Mouse (Mus musculus) forebrain, embryonic 11.5 days (tissue): ENCODE measurements around the gene Slc9b2. TPM values are rescaled to one million over a fixed set of nuclear protein-coding genes. Genes with fewer than 3 reads are reported as not detected.

Experiments used
- ATAC-seq: fragments of 200-750 bp; cut with Nextera tagmentation; replicated peaks from 2 replicates; pipeline ENCODE4 v1.8.0; 2017; ENCODE audit warnings: moderate TSS enrichment; ENCODE audit not compliant: low FRiP score
- DNase-seq: peaks from one replicate; pipeline ENCODE4 v3.0.0-alpha.2; 2017; ENCODE audit warnings: low spot score
- H3K27ac ChIP-seq: fragments of 300-500 bp; sonication (generic); 2 replicates; pipeline ENCODE4 v1.5.1; 2014; ENCODE audit warnings: low read depth, low read length
- H3K27me3 ChIP-seq: fragments of 300-500 bp; sonication (generic); 2 replicates; pipeline ENCODE4 v1.6.1; 2014; ENCODE audit warnings: mild to moderate bottlenecking, low read length, mixed read lengths; ENCODE audit not compliant: control insufficient read depth, insufficient read depth
- H3K36me3 ChIP-seq: fragments of 300-500 bp; sonication (generic); 2 replicates; pipeline ENCODE4 v1.6.1; 2014; ENCODE audit warnings: mild to moderate bottlenecking, low read length, moderate library complexity, mixed read lengths; ENCODE audit not compliant: control insufficient read depth, insufficient read depth
- H3K4me1 ChIP-seq: fragments of 300-500 bp; sonication (generic); replicated peaks from 2 replicates; pipeline ENCODE4 v1.6.1; 2014; ENCODE audit warnings: low read length, mixed read lengths; ENCODE audit not compliant: control insufficient read depth, insufficient read depth
- H3K4me2 ChIP-seq: fragments of 300-500 bp; sonication (generic); 2 replicates; pipeline ENCODE4 v1.6.1; 2014; ENCODE audit warnings: low read depth, mild to moderate bottlenecking, low read length, moderate library complexity, mixed read lengths; ENCODE audit not compliant: severe bottlenecking
- H3K4me3 ChIP-seq: fragments of 300-500 bp; sonication (generic); 2 replicates; pipeline ENCODE4 v1.5.1; 2014; ENCODE audit warnings: low read depth, low read length
- H3K9ac ChIP-seq: fragments of 300-500 bp; sonication (generic); 2 replicates; pipeline ENCODE4 v1.6.1; 2014; ENCODE audit warnings: low read length
- H3K9me3 ChIP-seq: fragments of 300-500 bp; sonication (generic); 2 replicates; pipeline ENCODE4 v1.6.1; 2016; ENCODE audit warnings: low read length, mixed read lengths; ENCODE audit not compliant: control insufficient read depth
- WGBS: fragments of 180-500 bp; shearing (Covaris S2); extraction: QIAGEN DNeasy Blood & Tissue Kit; methylation state at CpG from one replicate; pipeline ENCODE4 v1.1.7; 2014; 5-methylcytosine and 5-hydroxymethylcytosine counted together
- polyA plus RNA-seq: library from polyadenylated mRNA; unstranded; fragments of >200 nt; fragmentation: Nextera tagmentation; extraction: Ambion mirVana; gene quantifications from 2 replicates; pipeline ENCODE4 v1.2.1, GENCODE M21; 2014

Slc9b2 gene
- polyA plus RNA-seq, 1 experiment from 2014 or later, result 8.1 TPM

DNA sequence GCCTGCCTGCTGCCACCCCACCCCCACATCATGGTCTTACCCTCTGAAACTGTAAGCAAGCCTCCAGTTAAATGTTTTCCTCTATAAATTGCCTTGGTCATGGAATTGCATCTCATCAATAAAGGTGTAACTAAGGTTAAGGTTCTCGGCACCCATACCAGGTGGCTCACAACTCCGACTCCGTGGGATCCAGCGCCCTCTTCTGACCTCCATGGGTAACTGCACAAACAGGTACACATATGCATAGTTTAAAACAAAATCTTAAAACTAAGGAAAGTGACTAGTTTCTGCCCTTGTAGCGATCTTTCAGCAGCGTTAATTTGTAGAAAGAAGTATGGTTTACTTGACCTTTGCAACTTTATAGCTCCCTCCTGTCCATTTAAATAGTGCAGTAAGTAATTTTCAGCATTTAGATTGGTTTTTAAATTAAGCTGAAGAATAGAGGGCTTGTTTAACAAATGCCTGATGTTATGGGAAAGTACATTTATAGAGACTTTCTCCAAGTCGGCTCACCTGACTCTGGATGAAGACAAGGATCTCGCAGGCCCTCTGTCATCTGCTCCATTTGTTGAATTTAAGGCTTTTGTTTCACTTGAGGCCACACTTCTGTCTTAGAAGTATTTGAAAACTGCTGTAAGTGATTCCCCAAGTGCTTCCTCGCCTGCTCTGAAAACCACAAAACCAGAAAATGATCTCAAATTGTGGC lies 8.4 kb downstream of the Slc9b2 start:
- no peak for ATAC-seq

DNA sequence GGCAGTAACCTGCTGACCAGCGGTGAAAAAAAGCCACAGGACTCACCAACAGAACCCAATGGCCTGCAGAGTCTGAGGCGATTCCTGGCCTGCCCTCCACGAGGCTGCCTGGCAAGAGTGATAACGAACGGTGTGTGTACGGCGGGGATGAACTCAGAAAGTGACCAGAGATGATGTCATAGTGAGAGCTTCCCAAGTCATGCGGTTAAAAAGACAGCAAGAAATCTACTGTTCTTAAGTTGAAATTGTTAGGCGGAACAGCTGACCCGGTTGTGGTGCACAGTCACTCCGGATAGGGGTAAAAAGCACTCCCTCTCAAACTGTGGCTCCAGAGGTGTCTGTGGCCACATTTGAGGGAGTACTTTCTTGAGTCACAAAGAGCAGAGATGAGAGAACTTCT lies 10.8 kb downstream of the Slc9b2 start:
- H3K36me3 ChIP-seq, result no peaks in the 10 kb centered on the region
- no peaks in the 10 kb centered on the region for H3K27me3 ChIP-seq
- no peak overlapping the region for H3K4me3 ChIP-seq
- no peak overlapping the region for H3K27ac ChIP-seq
- ATAC-seq, result no peak
- no peaks in the 10 kb centered on the region; the same call in 1 of the 2 replicates for H3K4me1 ChIP-seq
- H3K9me3 ChIP-seq, result peaks cover 3% of the 10 kb centered on the region; the same call in 1 of the 2 replicates
- no peak for DNase-seq
- no peak overlapping the region for H3K4me2 ChIP-seq
- 89% methylated on average over 11 of the region's 11 CpGs for WGBS
- no peak overlapping the region for H3K9ac ChIP-seq

More for the DNA sequence above, 8.4 kb downstream of the Slc9b2 start:
- Histone ChIP-seq H3K4me3 (no peak overlapping the region), H3K36me3 (no peaks in the 10 kb centered on the region), H3K4me1 (peaks cover 3% of the 10 kb centered on the region; the same call in 1 of the 2 replicates), H3K27ac (no peak overlapping the region), H3K9me3 (peaks cover 3% of the 10 kb centered on the region; the same call in 1 of the 2 replicates), H3K4me2 (no peak overlapping the region), H3K9ac (no peak overlapping the region), H3K27me3 (no peaks in the 10 kb centered on the region)
- WGBS, result 93% methylated on average over 9 of the region's 9 CpGs
- DNase-seq, result no peak

DNA sequence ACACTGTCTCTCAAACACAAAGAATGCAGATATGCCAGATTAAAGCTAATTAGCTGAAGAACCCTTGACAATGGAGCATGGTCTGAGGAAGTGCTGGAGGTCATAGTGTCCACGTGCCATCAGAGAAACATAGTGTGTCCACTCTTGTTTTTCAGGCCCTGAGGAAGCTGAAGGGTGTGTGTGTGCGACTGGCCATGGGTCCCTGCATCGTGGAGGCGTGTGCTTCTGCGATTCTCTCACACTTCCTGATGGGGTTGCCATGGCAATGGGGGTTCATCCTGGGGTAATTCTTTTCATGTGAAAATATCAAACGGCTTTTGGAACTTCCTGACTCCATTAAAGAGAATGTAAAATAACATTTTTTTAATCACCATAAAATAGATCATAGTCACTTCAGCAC lies 16.9 kb downstream of the Slc9b2 start:
- Histone ChIP-seq H3K9ac (no peak overlapping the region), H3K4me1 (no peaks in the 10 kb centered on the region), H3K4me2 (no peak overlapping the region), H3K36me3 (no peaks in the 10 kb centered on the region), H3K27ac (no peak overlapping the region), H3K4me3 (no peak overlapping the region), H3K27me3 (no peaks in the 10 kb centered on the region), H3K9me3 (no peaks in the 10 kb centered on the region)
- DNase-seq, result no peak
- 64% methylated on average over 6 of the region's 6 CpGs for WGBS
- no peak for ATAC-seq

DNA sequence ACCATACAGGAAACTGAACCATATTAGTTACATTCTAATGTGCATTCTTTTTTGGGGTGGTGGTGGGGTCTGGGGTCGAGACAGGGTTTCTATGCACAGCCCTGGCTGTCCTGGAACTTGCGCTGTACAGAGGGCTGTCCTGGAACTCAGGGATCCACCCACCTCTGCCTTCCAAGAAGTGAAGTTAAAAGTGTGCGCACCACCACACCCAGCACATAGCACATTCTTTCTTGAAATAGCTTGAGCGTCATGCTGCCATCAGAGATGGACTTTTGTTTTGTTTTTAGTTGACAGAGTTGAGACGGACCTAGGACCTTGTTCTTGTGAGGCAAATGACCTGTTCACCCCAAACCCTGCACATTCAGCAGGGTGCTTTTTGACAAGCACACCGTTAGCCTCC lies 19.7 kb downstream of the Slc9b2 start:
- H3K36me3 ChIP-seq, result no peaks in the 10 kb centered on the region
- 81% methylated on average over 6 of the region's 6 CpGs for WGBS
- H3K9me3 ChIP-seq, result no peaks in the 10 kb centered on the region
- H3K4me3 ChIP-seq, result no peak overlapping the region
- no peaks in the 10 kb centered on the region for H3K27me3 ChIP-seq
- no peaks in the 10 kb centered on the region for H3K4me1 ChIP-seq
- no peak for DNase-seq
- ATAC-seq, result no peak
- no peak overlapping the region for H3K9ac ChIP-seq
- H3K27ac ChIP-seq, result no peak overlapping the region
- H3K4me2 ChIP-seq, result no peak overlapping the region

DNA sequence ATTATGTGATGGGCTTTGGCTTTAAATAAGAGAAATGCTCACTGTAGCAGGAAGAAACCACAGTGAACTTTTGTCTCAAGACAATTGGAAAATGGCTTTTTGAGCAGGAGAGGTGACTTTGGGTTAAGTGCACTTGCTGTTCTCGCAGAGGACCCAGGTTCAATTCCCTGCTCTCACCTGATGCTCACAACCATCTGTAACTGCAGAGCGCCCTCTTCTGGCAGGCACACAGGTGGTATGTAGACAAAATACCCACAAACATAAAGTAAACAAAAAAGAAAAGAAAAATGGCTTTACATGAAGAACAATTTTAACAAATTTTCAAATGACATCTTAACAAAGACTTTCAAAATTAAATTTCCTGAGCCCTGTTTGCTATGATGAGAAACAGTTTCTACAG lies 20.1 kb downstream of the Slc9b2 start:
- Histone ChIP-seq H3K36me3 (no peaks in the 10 kb centered on the region), H3K27me3 (no peaks in the 10 kb centered on the region), H3K4me2 (no peak overlapping the region), H3K27ac (no peak overlapping the region), H3K9ac (no peak overlapping the region), H3K4me3 (no peak overlapping the region), H3K4me1 (no peaks in the 10 kb centered on the region), H3K9me3 (no peaks in the 10 kb centered on the region)
- DNase-seq (no peak), ATAC-seq (no peak)
- WGBS, result 54% methylated on average over 2 of the region's 2 CpGs

DNA sequence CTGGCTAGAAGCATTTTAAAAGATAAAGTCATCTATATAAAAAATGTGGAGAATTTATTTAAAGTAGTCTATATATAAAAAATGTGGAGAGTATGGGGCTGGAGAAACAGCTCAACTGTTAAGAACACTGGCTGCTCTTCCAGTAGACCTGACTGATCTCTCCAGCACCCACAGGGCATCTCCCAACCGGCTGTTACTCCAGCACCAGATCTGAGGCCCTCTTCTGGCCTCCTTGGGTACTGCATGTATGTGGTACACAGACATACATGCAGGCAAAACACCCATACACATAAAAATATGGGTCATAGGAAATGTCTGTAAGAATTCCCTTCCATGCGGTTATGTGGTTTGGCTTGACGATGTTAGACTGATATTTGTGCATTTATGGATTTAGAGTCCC lies 21.1 kb downstream of the Slc9b2 start:
- Histone ChIP-seq H3K27me3 (no peaks in the 10 kb centered on the region), H3K4me1 (no peaks in the 10 kb centered on the region), H3K4me2 (no peak overlapping the region), H3K36me3 (no peaks in the 10 kb centered on the region), H3K27ac (no peak overlapping the region), H3K9ac (no peak overlapping the region), H3K4me3 (no peak overlapping the region), H3K9me3 (no peaks in the 10 kb centered on the region)
- WGBS, result 48% methylated on average over 3 of the region's 3 CpGs
- DNase-seq (peak; percentile 76), ATAC-seq (no peak)

DNA sequence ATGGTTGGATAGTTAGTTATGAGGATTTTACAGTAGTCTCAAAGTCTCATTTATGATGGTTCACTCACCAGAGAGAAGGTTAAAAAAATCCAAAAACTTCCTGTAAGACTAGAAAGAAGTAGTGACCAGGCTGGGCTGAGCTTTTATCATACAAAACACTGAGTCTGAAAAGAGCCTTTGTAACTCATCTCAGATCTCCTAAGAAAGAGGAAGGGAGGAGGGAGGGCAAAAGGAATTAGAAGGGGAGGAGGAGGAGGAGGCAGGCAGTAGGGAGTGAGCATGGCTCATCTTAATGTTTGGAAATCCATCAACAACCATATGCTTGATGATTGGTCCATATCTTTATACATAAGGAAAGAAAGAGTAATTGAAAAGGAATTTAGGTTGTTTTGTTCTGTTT lies 25.2 kb downstream of the Slc9b2 start:
- Histone ChIP-seq H3K4me2 (no peak overlapping the region), H3K9ac (no peak overlapping the region), H3K27ac (no peak overlapping the region), H3K4me1 (no peaks in the 10 kb centered on the region), H3K27me3 (no peaks in the 10 kb centered on the region), H3K36me3 (no peaks in the 10 kb centered on the region), H3K9me3 (no peaks in the 10 kb centered on the region), H3K4me3 (no peak overlapping the region)
- DNase-seq (no peak), ATAC-seq (no peak)

DNA sequence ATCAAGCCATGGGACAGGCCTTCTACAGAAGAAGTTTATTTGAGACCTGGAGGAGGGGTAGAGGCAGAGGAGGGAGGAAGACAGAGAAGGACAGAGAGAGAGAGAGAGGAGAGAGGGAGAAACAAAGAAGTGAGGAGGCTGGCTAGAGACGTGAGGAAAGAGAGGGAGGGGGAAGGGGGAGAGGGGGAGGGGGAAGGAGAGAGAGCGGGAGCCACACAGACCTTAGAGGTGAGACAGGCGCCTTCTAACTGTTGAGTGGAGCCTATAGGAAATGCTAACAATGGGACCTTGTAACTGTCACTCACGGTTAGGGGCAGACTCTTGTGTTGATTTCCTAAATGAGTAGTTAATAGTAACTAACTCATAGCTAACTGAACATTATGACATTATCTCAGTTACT lies 26.3 kb downstream of the Slc9b2 start:
- peak; percentile 56; the same call in 1 of the 2 replicates for ATAC-seq
- H3K36me3 ChIP-seq, result no peaks in the 10 kb centered on the region
- no peaks in the 10 kb centered on the region for H3K27me3 ChIP-seq
- no peaks in the 10 kb centered on the region for H3K4me1 ChIP-seq
- H3K4me2 ChIP-seq, result no peak overlapping the region
- no peak overlapping the region for H3K4me3 ChIP-seq
- H3K9ac ChIP-seq, result no peak overlapping the region
- no peaks in the 10 kb centered on the region for H3K9me3 ChIP-seq
- no peak overlapping the region for H3K27ac ChIP-seq
- no peak for DNase-seq
- WGBS, result 39% methylated on average over 4 of the region's 4 CpGs

DNA sequence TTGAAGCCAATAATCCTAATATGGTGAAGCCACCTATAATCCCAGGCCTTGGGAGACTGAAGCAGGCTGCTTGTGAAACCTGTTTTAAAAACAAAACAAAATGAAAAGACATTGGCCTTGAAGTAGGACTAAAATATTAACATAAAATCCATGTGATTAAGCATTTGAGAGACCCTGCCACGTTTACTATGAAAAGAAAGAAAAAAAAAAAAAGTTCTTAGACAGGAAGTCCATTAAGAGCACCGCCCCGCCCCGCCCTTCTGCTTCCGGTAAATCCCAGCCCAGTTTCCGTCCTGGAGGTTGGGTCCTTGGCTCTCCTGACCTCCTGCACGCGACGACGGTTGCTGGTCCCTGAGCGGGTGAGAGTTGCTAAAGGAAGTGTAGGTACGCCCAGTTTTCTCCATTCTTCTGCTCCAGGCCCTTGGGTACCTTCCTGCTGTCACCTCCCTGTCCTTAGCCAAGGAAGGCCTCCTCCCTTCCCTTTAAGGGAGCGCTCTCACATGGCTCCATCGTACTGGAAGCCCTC lies 40.3 kb downstream of the Slc9b2 start, which contains the start of gene Slc9b1:
TSS of gene Slc9b1 (plus strand) at position 291 of the 526 bp plus-strand sequence.
- no peaks in the 10 kb centered on the region for H3K27me3 ChIP-seq
- H3K36me3 ChIP-seq, result no peaks in the 10 kb centered on the region
- no peak within 1 kb of the TSS for H3K4me3 ChIP-seq
- no peak within 1 kb of the TSS for H3K9ac ChIP-seq
- no peak for ATAC-seq
- WGBS, result 85% methylated on average over 14 of the region's 14 CpGs
- DNase-seq, result no peak
- H3K27ac ChIP-seq, result no peak within 1 kb of the TSS
- no peaks in the 10 kb centered on the region for H3K9me3 ChIP-seq
- no peaks in the 10 kb centered on the region for H3K4me1 ChIP-seq
- no peak within 1 kb of the TSS for H3K4me2 ChIP-seq
